Mouse (Mus musculus) ES-E14 (cell line): Measurements from ENCODE around the gene Nbr1.

Experiments used
- CHD2 ChIP-seq: IDR thresholded peaks from 2 replicates; pipeline ENCODE4 v1.6.1; 2014; ENCODE audit warnings: mild to moderate bottlenecking, low read depth, low read length, inconsistent platforms
- HCFC1 ChIP-seq: IDR thresholded peaks from 2 replicates; pipeline ENCODE4 v1.6.1; 2012; ENCODE audit warnings: low read length, inconsistent platforms, borderline replicate concordance; ENCODE audit not compliant: insufficient read depth
- MAFK ChIP-seq: IDR thresholded peaks from 2 replicates; pipeline ENCODE4 v1.6.1; 2014; ENCODE audit warnings: mild to moderate bottlenecking, low read depth, low read length, inconsistent platforms; ENCODE audit not compliant: insufficient read depth
- ZNF384 ChIP-seq: IDR thresholded peaks from 2 replicates; pipeline ENCODE4 v1.6.1; 2012; ENCODE audit warnings: low read depth, low read length, inconsistent platforms

DNA sequence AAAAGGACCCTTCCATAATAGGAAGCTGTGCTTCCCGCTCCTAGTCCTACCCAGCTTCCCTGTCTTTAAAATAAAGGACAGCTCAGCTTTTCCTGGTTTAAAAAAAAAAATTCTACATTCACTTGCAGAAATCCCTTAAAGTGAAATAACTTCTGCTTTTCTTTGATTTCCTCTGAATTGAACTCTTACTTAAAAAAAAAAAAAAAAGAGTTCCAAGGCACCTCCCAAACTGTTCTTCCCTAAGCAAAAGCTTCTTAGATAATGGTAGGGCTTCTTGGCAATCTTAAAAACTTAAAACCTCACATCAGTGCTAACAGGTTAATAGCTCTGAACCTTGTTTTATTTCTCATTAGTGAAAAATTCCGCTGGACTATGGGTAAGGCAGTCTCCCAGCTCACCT is 31.3 kb downstream of the Nbr1 start:
- TF ChIP-seq HCFC1 = no peak
- TF ChIP-seq CHD2 = no peak
- no peak for TF ChIP-seq ZNF384
- TF ChIP-seq MAFK = no peak
